Mouse (Mus musculus): Measurements from ENCODE around the gene Commd2. TPM values are rescaled to one million over a fixed set of nuclear protein-coding genes. Genes with fewer than 3 reads are reported as not detected.

Commd2 gene
- polyA plus RNA-seq, 1 experiment from 2014 or later, result 57.4 TPM

- 72% methylated on average over 5 of the region's 5 CpGs for WGBS (ENCODE audit: insufficient replicate concordance)
- Histone ChIP-seq H3K27ac (ENCODE audit: low read depth, low read length) (no peak overlapping the region), H3K4me3 (ENCODE audit: low read depth, low read length) (no peak overlapping the region), H3K4me1 (ENCODE audit: control insufficient read depth, insufficient read depth, low read length) (no peaks in the 10 kb centered on the region), H3K27me3 (ENCODE audit: control insufficient read depth, insufficient read depth, low read length) (no peaks in the 10 kb centered on the region), H3K36me3 (ENCODE audit: control insufficient read depth, insufficient read depth, low read length) (no peaks in the 10 kb centered on the region), H3K4me2 (no peak overlapping the region), H3K9ac (ENCODE audit: low read depth, low read length) (no peak overlapping the region), H3K9me3 (replicated peaks; ENCODE audit: control insufficient read depth, low read length) (no peaks in the 10 kb centered on the region)
- ATAC-seq (replicated peaks; ENCODE audit: insufficient number of reproducible peaks, low FRiP score, low TSS enrichment), result no peak
Measured at GRCm38 (mm10) chr3:57603891-57604617, 47.5 kb downstream of the Commd2 start.

- WGBS (ENCODE audit: insufficient replicate concordance), result 78% methylated on average over 4 of the region's 4 CpGs
- Histone ChIP-seq H3K9me3 (replicated peaks; ENCODE audit: control insufficient read depth, low read length) (no peaks in the 10 kb centered on the region), H3K4me3 (ENCODE audit: low read depth, low read length) (no peak overlapping the region), H3K4me1 (ENCODE audit: control insufficient read depth, insufficient read depth, low read length) (no peaks in the 10 kb centered on the region), H3K27ac (ENCODE audit: low read depth, low read length) (no peak overlapping the region), H3K36me3 (ENCODE audit: control insufficient read depth, insufficient read depth, low read length) (no peaks in the 10 kb centered on the region), H3K4me2 (no peak overlapping the region), H3K9ac (ENCODE audit: low read depth, low read length) (no peak overlapping the region), H3K27me3 (ENCODE audit: control insufficient read depth, insufficient read depth, low read length) (no peaks in the 10 kb centered on the region)
- no peak for ATAC-seq (replicated peaks; ENCODE audit: insufficient number of reproducible peaks, low FRiP score, low TSS enrichment)
Measured at GRCm38 (mm10) chr3:57602610-57603009, 48.9 kb downstream of the Commd2 start.

- no peak for ATAC-seq (replicated peaks; ENCODE audit: insufficient number of reproducible peaks, low FRiP score, low TSS enrichment)
- no peak overlapping the region for H3K9ac ChIP-seq (ENCODE audit: low read depth, low read length)
- WGBS (ENCODE audit: insufficient replicate concordance), result 45% methylated on average over 7 of the region's 7 CpGs
Measured at GRCm38 (mm10) chr3:57596566-57596965, 54.9 kb downstream of the Commd2 start.

GRCm38 (mm10) chr3:57595506-57595905, 56.0 kb downstream of the Commd2 start:
- H3K4me3 ChIP-seq (ENCODE audit: low read depth, low read length), result no peak overlapping the region
- H3K9me3 ChIP-seq (replicated peaks; ENCODE audit: control insufficient read depth, low read length), result no peaks in the 10 kb centered on the region
- H3K4me1 ChIP-seq (ENCODE audit: control insufficient read depth, insufficient read depth, low read length), result no peaks in the 10 kb centered on the region
- no peaks in the 10 kb centered on the region for H3K27me3 ChIP-seq (ENCODE audit: control insufficient read depth, insufficient read depth, low read length)
- H3K9ac ChIP-seq (ENCODE audit: low read depth, low read length), result no peak overlapping the region
- H3K27ac ChIP-seq (ENCODE audit: low read depth, low read length), result no peak overlapping the region
- no peak for ATAC-seq (replicated peaks; ENCODE audit: insufficient number of reproducible peaks, low FRiP score, low TSS enrichment)
- no peak overlapping the region for H3K4me2 ChIP-seq
- no peaks in the 10 kb centered on the region for H3K36me3 ChIP-seq (ENCODE audit: control insufficient read depth, insufficient read depth, low read length)

More at GRCm38 (mm10) chr3:57596566-57596965, 54.9 kb downstream of the Commd2 start:
- Histone ChIP-seq H3K9me3 (replicated peaks; ENCODE audit: control insufficient read depth, low read length) (no peaks in the 10 kb centered on the region), H3K27me3 (ENCODE audit: control insufficient read depth, insufficient read depth, low read length) (no peaks in the 10 kb centered on the region), H3K27ac (ENCODE audit: low read depth, low read length) (no peak overlapping the region), H3K4me3 (ENCODE audit: low read depth, low read length) (no peak overlapping the region), H3K36me3 (ENCODE audit: control insufficient read depth, insufficient read depth, low read length) (no peaks in the 10 kb centered on the region), H3K4me1 (ENCODE audit: control insufficient read depth, insufficient read depth, low read length) (no peaks in the 10 kb centered on the region), H3K4me2 (no peak overlapping the region)

Small RNA genes lying within 50 kb of the gene (microRNA-seq; reads per million reads assigned to microRNA genes)
- gene Mir6377 (ENCODE audit: borderline number of aligned reads), result not detected

Other genes starting within 250 kb of the Commd2 start
- 0.20 and 1.2 TPM in 2 replicates for gene Tm4sf4, start 226.4 kb downstream of the Commd2 start, polyA plus RNA-seq (2014; fragmentation: Nextera tagmentation; extraction: Ambion mirVana)
- 12.9 and 17.4 TPM in 2 replicates for gene Wwtr1, start 75.8 kb downstream of the Commd2 start, polyA plus RNA-seq (2014; fragmentation: Nextera tagmentation; extraction: Ambion mirVana)
- gene Ankub1, start 41.1 kb upstream of the Commd2 start, polyA plus RNA-seq (2014; fragmentation: Nextera tagmentation; extraction: Ambion mirVana), result 0.09 TPM in 1 of 2 replicates, not detected in the other
- 51.2 and 66.3 TPM in 2 replicates for gene Rnf13, start 84.3 kb upstream of the Commd2 start, polyA plus RNA-seq (2014; fragmentation: Nextera tagmentation; extraction: Ambion mirVana)
- 55.6 and 64.4 TPM in 2 replicates for gene Pfn2, start 196.4 kb upstream of the Commd2 start, polyA plus RNA-seq (2014; fragmentation: Nextera tagmentation; extraction: Ambion mirVana)